Mouse (Mus musculus) embryo, embryonic 10 days (tissue): ENCODE results near the gene Podxl2.

Source experiments
- DNase-seq: peaks from one replicate; pipeline ENCODE4 v3.0.0-alpha.2; 2015; ENCODE audit warnings: low spot score

The Podxl2 gene

GRCm38 (mm10) chr6:88800191-88800590, 74.7 kb downstream of the Podxl2 start:
- DNase-seq: no peak

- no peak for DNase-seq
These were observed 80.3 kb downstream of the Podxl2 start for GRCm38 (mm10) chr6:88794561-88794971.

DNA sequence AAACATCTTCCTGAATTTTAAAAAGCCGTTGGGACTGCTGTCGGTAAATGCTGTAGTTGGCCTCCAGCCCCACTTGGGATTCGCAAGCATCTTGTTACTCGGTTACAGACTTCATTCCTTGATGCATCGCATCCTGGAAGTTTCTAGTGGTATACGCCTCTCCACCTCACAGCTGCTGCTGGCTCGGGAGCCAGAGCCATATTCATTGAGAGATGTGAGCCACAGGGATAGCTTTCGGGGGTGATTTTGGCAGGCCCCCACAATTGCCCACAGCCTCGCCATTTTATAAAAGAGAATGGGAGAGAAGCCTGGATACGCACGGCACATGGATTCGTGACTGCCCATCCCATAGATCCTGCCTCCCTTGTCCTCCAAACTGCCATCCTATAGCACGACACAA, 81.0 kb downstream of the Podxl2 start:
- DNase-seq: no peak

DNA sequence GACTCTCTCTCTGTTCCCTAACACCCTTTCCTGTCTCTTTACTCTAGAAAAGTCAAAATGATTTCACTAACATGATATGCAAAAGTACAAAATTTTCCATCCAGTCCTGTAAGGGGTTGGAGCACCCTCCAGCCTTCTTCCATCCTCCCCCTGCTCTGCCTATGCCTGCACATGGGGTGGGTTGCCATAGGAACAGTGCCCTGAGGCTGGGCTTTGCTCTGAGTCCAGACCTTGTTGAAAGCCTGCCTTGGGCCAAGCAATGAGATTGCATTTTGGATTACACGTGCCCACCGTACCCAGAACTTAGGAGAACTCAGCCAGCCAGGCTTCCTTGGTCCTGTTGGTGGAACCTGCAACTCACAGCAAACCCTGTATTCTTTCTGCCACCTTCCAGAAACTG, 81.6 kb downstream of the Podxl2 start:
- DNase-seq: peak; percentile 55
